Mouse (Mus musculus) embryonic fibroblast, embryonic 13.5 days (primary cell): ENCODE data around the gene Grid2ip. TPM values are rescaled to one million over a fixed set of nuclear protein-coding genes. Genes with fewer than 3 reads are reported as not detected.

Experiments
- H3K27ac ChIP-seq: 2 replicates; pipeline ENCODE4 v1.5.1; 2012; ENCODE audit warnings: low read length, control low read depth, inconsistent platforms; ENCODE audit not compliant: insufficient read depth
- H3K4me1 ChIP-seq: 2 replicates; pipeline ENCODE4 v1.6.1; 2011; ENCODE audit warnings: low read length; ENCODE audit not compliant: control insufficient read depth, insufficient read depth
- H3K4me3 ChIP-seq: 2 replicates; pipeline ENCODE4 v1.5.1; 2011; ENCODE audit warnings: mild to moderate bottlenecking, control low read depth, low read length; ENCODE audit not compliant: insufficient read depth
- CTCF ChIP-seq: IDR thresholded peaks from 2 replicates; pipeline ENCODE4 v1.5.1; 2011; ENCODE audit warnings: mild to moderate bottlenecking, control low read depth, low read length, moderate library complexity, borderline replicate concordance; ENCODE audit not compliant: insufficient read depth
- POLR2A ChIP-seq: IDR thresholded peaks from 2 replicates; pipeline ENCODE4 v1.6.1; 2011; ENCODE audit warnings: low read depth, mild to moderate bottlenecking, control low read depth, low read length, moderate library complexity
- polyA plus RNA-seq: library from polyadenylated mRNA; stranded (reverse); fragments of >200 nt; gene quantifications from 2 replicates; pipeline ENCODE4 v1.2.4, GENCODE M21; 2011; ENCODE audit warnings: low read depth; ENCODE audit not compliant: missing spikeins, insufficient read length

Gene Grid2ip
- polyA plus RNA-seq, 1 experiment, result not detected

DNA sequence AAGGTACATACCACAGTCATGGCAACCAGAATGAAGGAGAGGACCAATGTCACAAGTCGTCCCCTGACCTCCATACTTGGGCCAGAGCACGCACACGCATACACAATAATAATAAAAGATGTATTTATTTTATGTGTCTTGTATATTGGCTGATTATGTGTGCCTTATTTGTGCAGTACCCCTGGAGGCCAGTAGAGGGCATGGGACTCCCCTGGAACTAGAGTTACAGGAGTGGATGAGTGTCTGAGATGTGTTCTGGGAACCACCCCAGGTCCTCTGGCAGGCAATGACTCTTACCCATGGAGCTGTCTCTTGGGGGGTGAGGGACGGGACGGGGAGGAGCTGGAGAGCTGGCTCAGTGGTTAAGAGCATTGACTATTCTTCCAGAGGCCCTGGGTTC, 2.9 kb downstream of the Grid2ip start:
- no peaks in the 10 kb centered on the region for H3K4me1 ChIP-seq
- TF ChIP-seq CTCF (0 out of 2 replicates have a peak, but pooled peaks have one; percentile 11), POLR2A (no peak)
- no peak overlapping the region for H3K27ac ChIP-seq
- H3K4me3 ChIP-seq, result no peak overlapping the region

DNA sequence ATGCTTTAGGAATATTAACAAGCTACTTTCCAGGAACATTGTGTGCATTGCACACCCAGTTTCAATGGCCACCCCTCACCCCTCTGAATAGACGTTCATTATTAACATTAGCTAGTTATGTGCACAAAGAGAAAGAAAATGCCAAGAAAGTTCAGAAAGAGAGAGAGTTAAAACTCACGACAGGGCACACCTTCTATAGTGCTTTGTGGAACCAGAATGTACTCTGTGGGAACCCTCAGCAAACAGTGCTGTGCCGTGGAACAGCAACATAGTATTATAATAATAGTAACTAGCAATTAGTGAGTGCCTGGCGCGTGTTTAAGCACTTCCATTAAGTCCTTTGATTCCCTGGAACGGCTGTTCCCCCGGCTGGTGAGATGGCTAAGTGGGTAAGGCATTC, 4.3 kb downstream of the Grid2ip start:
- Histone ChIP-seq H3K27ac (no peak overlapping the region), H3K4me1 (no peaks in the 10 kb centered on the region), H3K4me3 (no peak overlapping the region)
- TF ChIP-seq POLR2A (no peak), CTCF (no peak)

DNA sequence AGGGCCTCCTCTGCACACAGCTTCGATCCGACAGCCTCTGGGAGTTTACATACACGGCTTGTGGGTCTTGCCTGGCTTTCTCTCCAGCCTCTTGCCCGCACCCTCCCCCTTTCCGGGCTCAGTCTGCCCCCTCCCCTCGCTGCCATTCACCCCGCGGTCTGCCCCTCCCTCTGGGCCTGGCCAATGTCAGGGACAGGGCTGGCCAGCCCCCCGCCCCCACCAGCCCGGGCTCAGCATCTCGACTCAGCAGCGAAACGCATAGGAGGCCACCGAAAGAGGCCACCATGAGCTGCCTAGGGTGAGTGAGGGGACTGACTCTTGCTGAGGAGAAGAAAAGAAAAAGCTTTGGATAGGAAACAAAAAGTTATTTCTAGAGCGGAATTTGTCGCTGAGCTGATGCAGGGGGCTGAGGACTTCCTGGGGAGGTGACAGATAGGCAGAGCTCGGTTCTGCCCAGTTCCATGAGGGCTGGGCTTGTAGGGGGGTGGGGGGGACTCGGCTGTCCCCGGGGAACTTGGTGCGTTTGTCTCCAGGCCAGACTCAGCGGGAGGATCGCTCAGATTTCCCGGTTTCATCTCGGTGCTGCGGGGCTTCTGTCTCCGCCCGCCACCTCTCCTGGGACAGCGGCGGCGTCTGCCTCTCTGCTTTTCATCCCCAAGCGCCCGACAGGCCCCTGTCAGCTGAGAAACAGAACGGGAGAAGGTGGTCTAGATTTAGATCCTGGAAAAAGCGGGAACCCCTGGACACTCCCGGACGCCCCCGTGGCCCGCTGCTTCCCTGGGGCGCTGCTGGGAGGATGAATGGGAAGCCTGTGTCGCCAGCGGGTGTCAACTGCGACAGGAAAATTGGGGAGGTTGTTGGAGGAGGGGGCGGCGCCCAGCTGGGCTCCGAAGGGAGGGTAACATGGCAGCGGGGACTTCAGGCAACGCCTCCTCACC, 6.8 kb downstream of the Grid2ip start:
- Histone ChIP-seq H3K27ac (no peak overlapping the region), H3K4me1 (no peaks in the 10 kb centered on the region), H3K4me3 (peak overlapping the region; percentile 14)
- TF ChIP-seq POLR2A, result no peak
- no peak for TF ChIP-seq CTCF

DNA sequence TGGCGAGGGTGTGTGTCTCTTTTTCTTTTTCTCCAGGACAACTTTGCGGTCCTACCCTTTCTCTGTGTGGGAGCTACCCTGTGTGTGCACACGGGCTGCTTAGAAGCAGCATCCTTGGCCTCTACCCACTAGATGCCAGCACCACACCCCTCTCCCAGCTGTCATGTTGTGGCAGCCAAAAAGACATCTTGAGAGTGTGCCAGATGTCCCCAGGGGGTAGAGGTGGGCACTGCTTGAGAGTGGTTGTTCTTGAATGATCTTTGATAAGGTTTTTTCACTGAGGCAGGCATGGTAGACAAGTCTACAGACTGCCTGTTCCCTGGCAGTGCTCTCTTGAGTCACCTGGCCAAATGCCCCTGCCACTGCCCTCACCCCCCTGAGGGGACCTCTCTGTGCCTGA, 10.8 kb downstream of the Grid2ip start:
- TF ChIP-seq POLR2A (no peak), CTCF (no peak)
- Histone ChIP-seq H3K4me3 (no peak overlapping the region), H3K4me1 (no peaks in the 10 kb centered on the region), H3K27ac (no peak overlapping the region)

DNA sequence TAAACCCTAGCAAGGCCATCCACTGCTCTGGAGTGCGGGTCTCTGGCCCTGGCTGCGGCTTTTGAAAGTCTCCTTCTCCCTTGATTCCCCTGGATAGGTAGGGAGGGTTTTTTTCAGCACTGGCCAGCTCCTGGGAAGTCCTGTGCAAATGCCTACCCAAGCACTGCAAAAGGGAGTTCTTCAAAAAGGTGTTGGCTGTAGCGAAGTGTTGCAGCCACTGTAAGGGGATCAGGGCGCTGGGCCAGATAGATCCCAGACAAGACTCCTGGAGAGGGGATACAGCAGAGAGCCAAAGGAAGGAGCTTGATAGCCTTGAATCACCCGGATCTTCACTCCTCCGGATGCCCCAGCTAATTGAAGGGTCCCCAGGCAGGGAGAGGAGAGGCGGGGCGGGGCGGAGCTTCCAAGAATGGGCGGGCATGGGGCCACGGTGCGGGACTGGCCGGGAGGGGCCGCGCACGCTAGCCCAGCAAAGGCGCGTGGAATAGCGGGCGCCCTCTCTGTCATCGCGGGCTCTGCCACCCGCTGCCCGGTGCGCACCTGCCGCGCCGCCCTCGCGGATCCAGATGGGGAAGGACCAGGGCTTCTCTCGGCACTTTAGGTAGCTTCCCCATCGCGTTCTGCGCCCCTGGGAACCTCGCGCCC, 12.6 kb downstream of the Grid2ip start:
- Histone ChIP-seq H3K27ac (no peak overlapping the region), H3K4me1 (no peaks in the 10 kb centered on the region), H3K4me3 (no peak overlapping the region)
- TF ChIP-seq POLR2A (no peak), CTCF (no peak)

DNA sequence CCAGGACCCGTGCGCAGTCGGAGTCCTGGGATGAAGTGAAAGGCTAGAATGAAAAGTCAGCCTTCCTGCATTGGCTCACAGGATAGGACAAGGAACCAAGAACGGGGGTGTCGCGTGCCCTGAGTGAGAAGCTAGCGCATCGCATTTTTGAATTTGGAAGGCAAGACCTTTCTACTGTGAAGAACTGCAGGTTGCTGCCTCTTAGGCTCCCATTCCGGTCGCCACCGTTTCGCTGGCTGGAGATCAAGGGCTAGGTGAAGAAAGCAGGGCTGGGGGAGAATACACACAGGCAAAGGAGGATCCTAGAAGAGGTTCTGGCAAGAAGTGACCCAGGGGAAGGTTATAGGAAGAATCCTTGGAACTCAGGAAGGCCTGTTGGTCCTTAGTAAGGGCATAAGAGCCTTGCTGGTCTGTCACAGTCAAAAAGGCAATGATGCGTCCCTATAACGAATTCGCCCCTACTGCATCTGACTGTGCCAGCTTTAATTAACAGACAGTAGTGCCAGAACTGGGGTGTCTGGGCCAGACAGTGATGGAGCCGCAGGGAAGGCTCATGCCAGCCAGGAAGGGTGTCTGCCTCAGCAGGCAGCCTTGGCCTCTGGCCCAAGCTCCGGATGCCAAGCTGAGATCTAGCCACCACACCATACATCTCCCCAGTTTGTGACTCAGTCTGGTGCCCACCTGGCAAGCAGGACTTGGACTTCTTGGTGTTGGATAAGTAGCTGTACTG, 13.4 kb downstream of the Grid2ip start:
- no peak for TF ChIP-seq CTCF
- no peak for TF ChIP-seq POLR2A
- Histone ChIP-seq H3K4me3 (no peak overlapping the region), H3K27ac (no peak overlapping the region), H3K4me1 (no peaks in the 10 kb centered on the region)

DNA sequence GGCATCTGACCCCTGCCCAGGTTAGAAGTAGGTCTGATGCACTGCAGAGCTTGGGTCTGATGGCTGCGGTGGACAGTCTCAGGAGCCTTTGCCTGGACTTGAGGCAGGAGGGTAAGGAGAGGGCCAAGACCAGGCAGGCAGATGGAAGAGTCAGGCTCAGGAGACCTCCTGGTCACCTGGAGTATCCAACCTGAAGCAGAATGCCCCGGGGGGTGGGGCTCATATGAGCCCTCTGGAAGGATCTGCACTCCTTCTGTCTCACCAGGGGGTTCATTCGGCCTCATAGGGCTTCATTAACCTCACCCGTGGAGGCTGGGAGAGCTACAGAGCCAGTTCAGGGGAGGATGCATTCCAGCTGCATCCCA, 14.0 kb downstream of the Grid2ip start:
- H3K4me1 ChIP-seq, result no peaks in the 10 kb centered on the region
- no peak overlapping the region for H3K4me3 ChIP-seq
- no peak overlapping the region for H3K27ac ChIP-seq
- TF ChIP-seq CTCF (no peak), POLR2A (no peak)

DNA sequence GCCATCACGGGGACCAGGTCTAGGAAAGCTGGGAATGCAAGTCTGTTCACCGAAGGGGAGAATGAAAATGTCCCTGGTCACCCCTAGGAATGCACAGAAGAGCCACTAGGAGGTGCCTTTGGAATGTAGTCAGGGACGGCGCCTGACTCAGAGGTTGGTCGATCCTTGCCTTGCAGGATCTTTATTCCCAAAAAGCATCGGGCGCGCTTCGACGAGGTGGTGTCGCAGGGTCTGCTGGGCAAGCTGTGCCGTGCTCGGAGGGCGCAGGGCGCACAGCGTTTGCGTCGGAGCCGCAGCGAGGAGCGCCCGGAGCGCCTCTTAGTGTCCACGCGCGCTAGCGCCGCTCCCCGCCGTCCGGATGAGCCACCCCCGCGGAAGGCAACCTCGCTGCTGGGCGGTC, 15.7 kb downstream of the Grid2ip start:
- Histone ChIP-seq H3K4me1 (no peaks in the 10 kb centered on the region), H3K4me3 (peak overlapping the region; percentile 12), H3K27ac (no peak overlapping the region)
- TF ChIP-seq POLR2A (no peak), CTCF (0 out of 2 replicates have a peak, but pooled peaks have one; percentile 7)

DNA sequence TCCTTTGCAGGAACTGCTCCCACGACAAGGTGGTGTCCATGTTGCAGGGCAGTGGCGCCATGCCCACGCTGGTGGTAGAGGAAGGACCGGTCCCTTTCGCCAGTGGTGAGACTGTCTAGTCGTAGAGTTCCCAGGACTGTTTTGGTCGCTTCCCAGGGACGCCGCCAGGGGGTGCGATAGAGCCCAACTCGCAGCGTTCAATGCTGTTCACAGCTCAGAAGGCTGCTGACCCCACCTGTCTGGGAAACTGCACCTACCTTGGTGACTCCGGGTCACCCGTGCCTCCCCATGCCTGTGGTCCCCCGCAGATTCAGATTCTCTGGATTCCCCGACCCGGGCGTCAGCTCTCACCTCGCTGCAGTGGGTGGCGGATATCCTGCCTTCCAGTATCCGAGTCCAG, 18.1 kb downstream of the Grid2ip start:
- Histone ChIP-seq H3K4me3 (no peak overlapping the region), H3K27ac (no peak overlapping the region), H3K4me1 (no peaks in the 10 kb centered on the region)
- TF ChIP-seq CTCF (peak; percentile 53), POLR2A (no peak)

DNA sequence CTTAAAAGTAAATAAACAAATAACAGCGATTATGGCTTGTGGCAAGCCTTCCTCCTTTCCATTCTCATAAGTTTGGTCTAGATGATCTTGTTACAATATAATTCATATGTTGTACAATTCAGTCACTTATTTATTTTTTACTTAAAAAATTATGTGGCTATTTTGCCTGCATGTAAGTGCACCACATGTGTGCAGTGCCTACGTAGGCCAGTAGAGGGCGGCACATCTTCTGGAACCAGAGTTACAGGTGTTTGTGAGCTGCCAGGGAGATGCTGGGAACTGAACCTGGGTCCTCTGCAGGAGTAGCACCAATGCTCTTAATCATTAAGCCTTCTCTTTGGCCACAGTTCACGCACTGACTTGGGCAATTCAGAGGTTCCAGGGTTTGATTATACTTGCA, 19.0 kb downstream of the Grid2ip start:
- TF ChIP-seq CTCF, result peak; percentile 21; the same call in 1 of the 2 replicates
- no peak for TF ChIP-seq POLR2A
- H3K27ac ChIP-seq, result no peak overlapping the region
- H3K4me1 ChIP-seq, result no peaks in the 10 kb centered on the region
- H3K4me3 ChIP-seq, result no peak overlapping the region
